Mouse (Mus musculus) spleen, embryonic (tissue): ENCODE results near the gene Atp5g2.

ENCODE experiments used
- CTCF ChIA-PET: fragments of 350-600 bp; sonication (Branson Sonifier 250); formaldehyde crosslinking; loops from one replicate; lab custom pipeline; 2022; lab: Charles Lee

Atp5g2 gene

DNA sequence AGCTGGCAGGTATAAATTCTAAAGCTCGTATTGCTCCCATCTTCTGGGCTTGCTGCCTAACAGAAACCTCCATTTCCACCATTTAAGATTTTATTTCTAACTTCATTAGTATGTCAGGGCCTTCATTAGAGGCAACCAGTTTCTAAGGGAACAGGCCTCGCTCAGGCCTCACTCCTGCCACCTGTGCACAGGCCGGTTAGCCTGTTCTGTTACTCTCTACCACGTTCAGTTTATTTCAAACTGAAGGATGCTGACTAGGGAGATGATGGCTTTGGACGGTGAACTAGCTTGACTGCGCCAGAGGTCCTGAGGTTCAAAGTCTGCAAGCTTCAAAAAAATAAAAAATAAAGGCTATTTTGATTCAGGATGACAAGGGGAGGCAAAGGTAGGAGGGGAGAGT, 1.9 kb downstream of the Atp5g2 start:
- CTCF ChIA-PET: no interaction called here

DNA sequence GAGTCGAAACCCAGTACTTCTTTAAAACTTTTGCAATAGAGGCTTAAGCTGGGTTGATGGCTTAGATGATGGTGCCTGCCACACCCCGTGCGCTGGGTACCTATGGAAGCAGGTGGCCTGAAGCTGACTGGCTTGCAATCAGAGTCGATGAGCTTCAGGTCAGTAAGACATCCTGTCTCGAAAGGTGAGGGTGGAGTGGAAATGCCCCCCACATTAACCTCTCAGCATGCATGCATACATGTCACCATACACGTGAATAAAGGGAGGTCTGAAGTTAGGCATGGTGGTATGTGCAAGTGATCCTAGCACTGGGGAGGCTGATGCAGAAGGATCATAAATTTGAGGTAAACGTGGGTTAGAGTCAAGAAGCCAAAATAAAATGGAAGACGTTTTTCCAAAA, 2.6 kb downstream of the Atp5g2 start:
- CTCF ChIA-PET: no interaction called here

DNA sequence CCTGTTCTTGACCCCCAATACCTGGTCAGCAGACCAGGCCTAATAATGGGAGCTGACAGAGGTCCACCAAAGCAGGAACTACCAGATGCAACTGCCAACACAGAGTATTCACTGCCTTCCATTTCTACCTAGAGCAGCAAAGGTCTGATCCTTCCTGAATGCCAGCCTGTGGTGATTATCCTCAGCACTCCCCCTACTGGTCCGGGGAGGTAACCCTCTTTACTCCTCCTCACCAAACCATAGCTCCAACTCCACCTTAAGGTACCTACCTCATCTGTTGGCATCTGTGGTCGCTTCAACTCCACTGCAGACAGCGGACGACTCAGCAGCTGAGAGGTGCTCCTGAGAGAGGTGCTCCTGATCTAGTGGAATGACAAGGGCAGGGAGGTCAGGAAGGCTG, 6.7 kb downstream of the Atp5g2 start:
- CTCF ChIA-PET: no interaction called here

DNA sequence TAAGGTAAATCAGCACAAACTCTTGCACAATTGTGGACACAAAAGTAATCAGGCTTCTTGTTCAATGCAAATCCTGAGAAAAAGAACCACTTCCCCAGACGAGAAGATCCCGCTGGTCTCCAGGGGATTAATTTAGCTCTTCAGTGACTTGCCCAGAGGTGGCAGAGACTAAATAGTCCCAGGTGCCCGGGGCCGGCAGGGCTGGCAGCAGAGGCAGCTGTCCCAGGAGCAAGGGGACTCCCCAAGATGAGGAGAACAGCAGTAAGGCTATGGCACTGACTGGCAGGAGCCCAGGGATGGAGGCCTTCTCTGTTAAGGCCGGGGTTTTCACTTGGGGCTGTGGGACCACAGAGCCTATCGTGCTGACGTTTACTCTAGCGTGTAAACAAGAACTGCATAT, 8.3 kb downstream of the Atp5g2 start:
- CTCF ChIA-PET: no interaction called here

DNA sequence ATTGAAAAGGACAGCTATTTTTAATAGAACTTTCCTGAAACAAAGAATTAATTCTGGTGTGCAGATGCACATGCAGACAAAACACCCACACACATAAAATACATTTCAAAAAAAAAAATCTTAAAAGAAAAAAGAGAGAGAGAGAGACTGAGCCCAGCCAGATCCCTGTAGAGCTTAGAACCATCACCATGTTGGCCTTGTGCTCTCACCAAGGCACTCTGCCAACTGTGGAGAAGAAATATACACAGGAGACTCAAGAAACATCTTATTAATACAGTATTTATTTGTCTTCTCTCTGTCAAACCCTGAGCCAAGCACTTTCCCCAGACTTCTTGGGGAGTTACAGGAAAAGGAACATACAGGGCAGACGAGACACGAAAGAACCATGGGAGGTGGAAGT, 9.6 kb downstream of the Atp5g2 start:
- CTCF ChIA-PET: interaction anchor here (0.7 kb wide), 1 partner anchor 287 kb away, joined by 4 read pairs; no protein-coding TSS in a partner anchor

DNA sequence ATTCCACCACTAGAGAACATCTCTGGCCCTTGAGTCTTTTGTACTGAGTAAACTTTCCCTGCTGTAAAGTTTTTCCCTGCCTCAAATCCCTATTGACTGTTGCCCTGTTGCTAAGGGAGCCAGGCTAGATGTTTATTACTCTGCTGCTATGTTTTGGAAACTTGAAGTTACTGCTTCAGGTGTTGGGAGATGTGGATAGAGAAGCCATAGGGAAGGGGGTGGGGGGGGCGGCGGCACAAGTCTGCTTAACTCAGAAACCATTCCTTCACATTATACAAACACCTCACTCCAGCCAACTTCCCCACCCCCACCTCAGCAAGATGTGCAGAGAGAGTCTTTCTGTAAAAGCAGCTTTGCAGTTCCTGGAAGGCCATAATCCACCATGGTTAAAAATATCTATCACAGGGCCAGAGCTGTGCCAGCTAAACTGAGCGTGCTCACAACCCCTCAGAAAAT, 14.2 kb downstream of the Atp5g2 start:
- CTCF ChIA-PET: interaction anchor here (0.8 kb wide), 1 partner anchor 317 kb away, joined by 11 read pairs; no protein-coding TSS in a partner anchor

DNA sequence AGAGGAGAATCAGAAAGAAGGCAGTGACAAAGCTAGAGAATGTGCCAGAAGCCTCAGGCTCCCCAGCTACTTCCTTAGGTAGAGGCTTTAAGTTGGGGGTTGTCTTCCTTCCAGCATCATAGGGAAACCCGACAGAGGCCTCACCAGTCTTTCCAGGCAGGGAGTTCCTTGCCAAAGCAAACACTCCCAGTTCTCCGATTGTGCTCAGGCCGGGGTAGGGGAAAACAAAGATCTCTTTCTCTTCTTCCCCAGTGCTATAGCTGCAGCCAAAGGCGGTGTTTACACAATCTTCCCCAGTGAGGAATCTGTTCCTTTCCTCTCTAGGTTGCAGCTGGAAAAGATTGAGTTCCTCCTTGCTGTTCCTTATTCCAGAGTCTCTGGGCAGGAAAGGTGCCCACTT, 15.5 kb downstream of the Atp5g2 start:
- CTCF ChIA-PET: no interaction called here

DNA sequence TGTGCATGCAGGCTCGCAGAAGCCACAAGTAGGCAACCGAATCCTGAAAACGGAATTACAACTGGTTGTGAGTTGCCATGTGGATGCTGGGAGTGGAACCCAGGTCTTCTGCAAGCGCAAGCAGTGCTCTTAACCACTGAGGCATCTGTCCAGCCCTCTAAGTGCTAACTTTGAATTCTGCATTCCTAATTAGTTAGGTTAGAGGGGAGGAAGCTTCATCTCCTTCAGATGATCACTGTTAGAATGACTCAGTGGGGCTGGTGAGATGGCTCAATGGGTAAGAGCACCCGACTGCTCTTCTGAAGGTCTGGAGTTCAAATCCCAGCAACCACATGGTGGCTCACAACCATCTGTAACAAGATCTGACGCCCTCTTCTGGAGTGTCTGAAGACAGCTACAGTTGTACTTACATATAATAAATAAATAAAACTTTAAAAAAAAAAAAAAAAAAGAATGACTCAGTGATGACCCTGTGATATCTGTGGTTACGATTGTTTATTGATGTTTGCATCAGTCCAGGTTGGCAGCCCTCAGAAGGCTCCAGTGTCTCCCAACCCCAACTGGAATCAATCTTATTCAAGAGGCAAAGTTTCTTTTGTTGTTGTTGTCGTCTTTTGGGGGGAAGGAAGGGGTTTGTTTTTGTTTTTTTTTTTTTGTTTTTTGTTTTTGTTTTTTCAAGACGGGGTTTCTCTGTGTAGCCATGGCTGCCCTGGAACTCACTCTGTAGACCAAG, 20.1 kb downstream of the Atp5g2 start:
- CTCF ChIA-PET: interaction anchor here (0.7 kb wide), 1 partner anchor 293 kb away, joined by 10 read pairs; no protein-coding TSS in a partner anchor

DNA sequence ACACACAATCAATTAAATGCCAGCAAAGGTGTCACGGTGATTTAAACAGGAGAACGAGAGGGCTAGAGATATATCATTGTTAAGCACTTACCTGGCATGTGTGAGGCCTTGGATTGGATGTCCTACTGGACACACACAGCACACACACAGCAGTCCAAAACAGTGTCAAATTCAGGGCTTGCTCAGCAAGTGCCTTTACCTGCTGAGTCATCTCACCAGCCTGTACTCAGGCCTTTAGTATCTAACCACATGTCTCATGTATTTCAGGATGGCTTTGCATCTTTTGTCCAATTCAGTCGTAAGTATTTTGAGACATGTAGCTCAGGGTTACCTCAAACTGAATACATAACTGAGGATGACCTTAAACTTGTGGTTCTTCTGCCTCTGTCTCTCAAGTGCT, 21.0 kb downstream of the Atp5g2 start:
- CTCF ChIA-PET: no interaction called here

DNA sequence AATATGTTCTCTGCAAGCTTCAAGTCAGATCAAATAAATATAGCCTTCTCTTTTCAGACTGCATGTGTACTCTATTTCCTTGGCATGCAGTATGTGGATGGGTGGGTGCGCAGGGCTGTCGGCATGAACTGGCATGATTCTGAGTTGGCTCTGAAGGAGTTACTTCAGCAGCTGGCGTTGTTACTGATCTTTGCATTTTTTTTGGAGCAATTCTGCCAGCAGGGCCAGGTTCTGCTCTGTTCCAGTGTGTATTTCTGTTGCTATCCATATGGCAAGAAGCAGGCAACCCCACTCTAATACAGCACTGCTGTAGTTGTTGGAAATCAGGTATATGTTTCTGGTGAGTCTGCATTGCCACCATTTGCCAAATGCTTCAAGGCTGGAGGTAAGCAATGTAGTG, 36.3 kb downstream of the Atp5g2 start:
- CTCF ChIA-PET: interaction anchor here (0.6 kb wide), 1 partner anchor 493 kb away, joined by 3 read pairs; no protein-coding TSS in a partner anchor

DNA sequence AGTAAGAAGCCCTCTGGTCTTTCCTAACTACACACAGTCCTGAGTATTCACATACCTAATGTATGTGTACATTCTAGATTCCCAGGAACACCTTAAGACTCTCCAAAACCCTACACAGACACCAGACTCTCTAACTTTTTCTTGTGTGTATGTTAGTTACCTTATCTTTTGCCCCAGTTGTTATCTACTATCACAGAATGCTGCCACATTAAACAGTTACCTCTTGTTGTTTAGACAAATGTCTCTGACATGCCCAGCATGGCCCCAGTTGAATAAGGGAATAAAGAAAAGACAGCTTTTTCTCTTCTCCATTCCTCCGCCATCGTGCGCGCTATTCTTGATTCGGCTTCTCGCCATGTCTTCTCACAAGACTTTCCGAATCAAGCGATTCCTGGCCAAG, 37.5 kb downstream of the Atp5g2 start:
- CTCF ChIA-PET: no interaction called here

DNA sequence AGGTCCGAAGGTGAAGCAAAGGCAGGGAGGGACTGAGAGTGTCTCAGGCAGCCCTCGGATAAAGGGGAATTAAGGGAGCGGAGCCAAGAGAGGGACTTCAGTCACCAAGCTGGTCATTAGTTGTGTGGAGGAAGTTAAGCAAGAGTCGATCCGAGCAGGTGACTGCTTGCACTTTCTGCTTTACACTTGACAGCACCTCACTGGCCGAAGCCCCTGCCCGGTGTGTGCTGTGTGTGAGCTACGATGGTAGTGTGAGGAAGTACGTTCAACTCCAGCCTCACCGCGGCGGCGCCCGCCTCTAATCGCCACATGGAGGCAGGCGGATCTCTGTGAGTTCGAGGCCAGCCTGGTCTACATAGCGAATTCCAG, 46.5 kb downstream of the Atp5g2 start:
- CTCF ChIA-PET: interaction anchor here (0.7 to 1.5 kb wide), 2 partner anchors 166 to 378 kb away, joined by 3 to 4 read pairs; partner anchors contain the start of gene Prr13

DNA sequence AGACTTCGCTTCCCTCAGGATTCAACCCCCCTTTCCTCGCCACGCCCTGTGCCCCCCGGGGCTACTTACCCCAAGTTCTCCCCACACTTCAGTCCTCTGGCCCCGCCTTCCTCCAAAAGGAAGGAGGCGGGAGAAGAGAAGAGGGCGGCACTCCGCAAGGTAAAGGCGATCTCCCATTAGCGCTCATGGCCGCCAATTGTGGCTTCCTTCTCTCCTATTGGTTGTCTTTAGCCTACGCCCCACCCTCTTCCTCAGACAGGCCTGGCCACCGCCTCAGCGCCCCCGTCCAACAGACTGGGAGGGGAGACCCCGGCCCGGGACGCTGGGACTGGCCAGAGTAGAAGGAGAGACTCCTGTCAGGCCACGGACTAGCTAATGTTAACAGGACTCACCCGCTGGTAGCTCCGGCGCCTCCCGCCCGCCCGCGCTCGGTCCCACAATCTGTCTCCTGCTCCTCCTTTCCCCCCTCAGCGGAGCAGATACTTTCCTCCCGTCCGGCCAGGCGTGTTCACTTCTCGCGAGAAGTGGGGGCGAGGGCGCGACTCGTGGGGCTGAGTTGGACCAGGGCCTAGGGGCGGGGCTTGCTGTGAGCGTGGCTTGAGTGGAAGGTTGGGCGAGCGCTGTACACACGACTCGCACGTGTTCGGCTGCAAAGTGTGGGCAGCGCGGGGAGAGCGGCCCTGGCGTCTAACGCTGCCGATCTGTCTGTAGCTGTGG, 47.0 kb downstream of the Atp5g2 start, which contains the start of the genes Gm28047 and Atf7:
TSS of gene Gm28047 (minus strand) at position 98 of the 717 bp plus-strand sequence.
TSS of gene Atf7 (minus strand) at position 495 of the 717 bp plus-strand sequence.
- CTCF ChIA-PET: interaction anchor here (1.5 kb wide), 1 partner anchor 166 kb away, joined by 4 read pairs; the partner anchor contains the start of gene Prr13

DNA sequence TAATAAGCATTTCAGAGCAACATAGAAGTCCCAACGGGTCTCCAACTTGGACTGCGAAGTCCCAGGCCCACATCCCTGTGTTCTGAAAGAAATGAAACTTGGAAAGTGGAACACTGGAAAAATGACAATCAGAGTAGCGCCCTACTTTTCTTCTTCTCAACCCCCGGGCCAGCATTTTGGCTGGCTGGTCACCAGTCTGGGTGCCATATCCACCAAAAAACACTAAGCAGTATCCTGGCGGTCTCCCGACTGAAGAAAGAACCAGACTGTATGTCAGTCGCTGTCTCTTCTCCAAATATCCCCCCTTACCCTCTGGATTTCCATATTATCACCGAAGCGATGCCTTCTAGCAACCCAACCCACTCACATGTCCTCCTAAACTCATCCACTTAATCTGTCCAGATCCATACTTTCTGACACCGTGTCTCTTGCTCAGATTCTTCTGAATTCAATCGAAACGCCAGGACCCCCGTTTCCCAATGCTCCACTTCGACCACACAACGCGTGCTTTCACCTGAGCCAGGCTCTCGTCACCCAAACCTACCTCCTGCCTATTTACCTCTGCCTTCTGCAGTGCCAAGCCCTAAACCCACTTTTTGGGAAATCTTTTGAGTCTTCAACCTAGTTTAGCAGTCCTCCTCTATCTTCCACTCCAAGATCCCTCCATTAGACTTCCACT, 47.7 kb downstream of the Atp5g2 start:
- CTCF ChIA-PET: no interaction called here

DNA sequence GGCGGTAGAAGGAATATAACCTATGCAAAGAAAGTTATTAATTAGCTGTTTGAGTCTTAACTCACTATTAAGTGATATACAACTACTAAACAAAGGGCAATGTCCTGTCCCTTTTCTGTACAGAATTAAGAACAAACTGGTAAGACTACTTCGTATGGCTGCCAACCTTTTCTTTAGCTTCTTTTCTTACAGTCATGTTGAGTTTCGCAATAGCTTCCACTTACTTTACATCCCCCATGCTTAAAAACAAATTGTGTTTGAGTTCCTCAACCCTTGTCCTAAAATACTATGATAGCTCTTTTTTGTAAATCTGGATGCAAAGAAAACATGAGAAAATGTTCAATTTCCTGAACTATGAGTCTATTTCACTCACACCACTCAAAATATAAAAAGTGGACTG, 49.0 kb downstream of the Atp5g2 start:
- CTCF ChIA-PET: interaction anchor here (0.5 kb wide), 1 partner anchor 79 kb away, joined by 4 read pairs; no protein-coding TSS in a partner anchor

DNA sequence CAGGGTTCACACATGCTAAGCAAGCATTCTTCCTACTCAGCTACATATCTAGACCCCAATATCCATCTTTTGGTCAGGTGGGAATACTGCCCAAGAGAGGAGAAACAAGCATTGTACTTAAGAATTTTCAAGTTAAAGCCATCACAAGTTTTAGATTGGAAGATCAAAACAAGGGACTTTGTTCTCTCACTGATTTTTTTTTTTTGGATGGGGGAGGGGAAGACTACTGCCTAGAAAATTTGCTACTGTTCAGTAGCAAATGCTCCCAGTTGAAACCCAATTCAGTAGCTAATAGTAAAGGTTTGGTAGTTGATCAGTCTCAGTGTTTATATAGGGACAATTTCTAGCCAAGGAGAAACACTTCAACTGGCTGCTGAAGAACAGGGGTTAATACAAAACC, 49.6 kb downstream of the Atp5g2 start:
- CTCF ChIA-PET: no interaction called here

DNA sequence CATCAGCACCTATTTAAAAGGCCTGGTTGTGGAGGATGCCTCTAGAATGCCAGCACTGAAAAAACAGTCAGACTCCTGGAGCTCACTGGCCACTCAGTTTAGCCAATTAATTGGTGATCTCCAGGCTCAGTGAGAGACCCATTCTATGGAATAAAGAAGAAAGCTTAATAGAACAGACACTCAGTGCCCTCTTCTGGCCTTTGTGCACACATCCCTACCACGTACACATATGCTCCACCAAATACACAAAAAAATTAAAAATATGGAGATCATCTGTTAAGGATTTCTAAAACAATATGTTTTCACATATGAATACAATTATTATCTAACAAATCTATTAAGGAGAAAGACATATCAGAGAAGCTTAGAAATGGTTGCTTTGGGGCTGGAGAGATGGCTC, 51.4 kb downstream of the Atp5g2 start:
- CTCF ChIA-PET: interaction anchor here (0.7 kb wide), 1 partner anchor 48 kb away, joined by 3 read pairs; no protein-coding TSS in a partner anchor

DNA sequence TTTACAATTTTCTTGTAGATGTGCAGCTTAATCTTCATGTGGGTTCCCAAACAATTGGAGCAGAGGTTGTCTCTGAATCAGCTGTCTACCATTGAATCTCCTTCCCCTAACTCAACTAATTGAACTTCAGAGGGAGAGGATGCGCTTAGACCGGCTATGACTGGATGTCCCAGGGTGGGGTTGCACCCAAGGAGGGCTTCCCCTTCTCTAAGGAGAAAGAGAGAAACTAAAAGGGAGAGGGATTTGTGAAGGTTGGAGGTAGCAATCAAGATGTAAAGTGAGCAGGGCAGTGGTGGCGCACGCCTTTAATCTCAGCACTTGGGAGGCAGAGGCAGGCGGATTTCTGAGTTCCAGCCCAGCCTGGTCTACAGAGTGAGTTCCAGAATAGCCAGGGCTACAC, 52.7 kb downstream of the Atp5g2 start:
- CTCF ChIA-PET: no interaction called here

DNA sequence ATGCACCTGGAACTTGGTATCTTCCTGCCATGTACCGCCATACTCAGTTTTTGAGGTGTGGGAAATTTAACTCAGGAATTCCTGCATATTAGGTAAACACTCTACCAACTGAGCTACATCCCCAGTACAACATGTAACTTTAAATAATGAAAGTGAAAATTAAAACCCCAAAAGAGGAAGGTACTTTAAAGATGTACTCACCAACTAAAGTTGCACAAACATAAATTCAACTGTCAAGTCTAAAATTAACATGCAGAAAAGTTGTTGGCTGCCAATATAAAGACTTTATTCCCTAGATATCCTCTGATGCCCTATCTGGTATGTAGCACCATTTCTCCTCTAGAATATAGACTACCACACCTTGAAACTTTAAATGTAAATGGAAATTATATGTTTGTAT, 54.5 kb downstream of the Atp5g2 start:
- CTCF ChIA-PET: interaction anchor here (1.2 kb wide), 1 partner anchor 54 kb away, joined by 4 read pairs; the partner anchor contains the start of gene Atp5g2

DNA sequence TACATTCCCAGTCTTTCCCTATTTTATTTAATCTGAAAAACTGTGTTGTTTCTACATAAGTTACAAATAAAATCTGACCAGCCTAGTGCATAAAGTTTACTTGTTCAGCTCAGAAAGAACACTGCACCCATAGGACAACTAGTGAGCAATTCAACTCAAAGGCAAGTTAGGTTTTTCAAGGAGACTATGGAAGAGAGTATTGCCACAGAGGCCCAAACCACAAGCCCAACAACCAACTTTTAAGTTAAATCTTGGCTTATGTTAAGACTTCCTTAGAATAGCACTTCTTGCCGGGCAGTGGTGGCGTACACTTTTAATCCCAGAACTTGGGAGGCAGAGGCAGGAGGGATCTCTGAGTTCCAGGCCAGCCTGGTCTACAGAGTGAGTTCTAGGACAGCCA, 56.0 kb downstream of the Atp5g2 start:
- CTCF ChIA-PET: no interaction called here

DNA sequence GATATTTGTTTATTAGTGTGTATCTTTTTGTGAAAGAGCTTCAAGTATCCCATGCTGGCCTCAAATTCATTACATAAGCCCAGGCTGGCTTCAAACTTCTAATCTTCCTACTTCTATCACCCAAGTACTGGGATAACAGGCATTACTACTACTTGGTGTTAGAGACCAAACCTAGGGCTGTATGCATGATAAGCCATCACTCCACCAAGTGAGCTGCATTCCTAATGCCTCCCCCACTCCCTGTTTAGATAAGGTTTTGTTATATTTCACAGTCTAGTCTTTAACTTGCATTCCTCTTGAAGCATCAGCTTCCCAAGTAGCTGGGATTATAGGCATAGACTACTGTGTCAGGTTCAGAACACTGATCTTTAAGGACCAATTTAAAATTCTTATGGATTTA, 57.9 kb downstream of the Atp5g2 start:
- CTCF ChIA-PET: interaction anchor here (0.6 kb wide), 1 partner anchor 13 kb away, joined by 4 read pairs; no protein-coding TSS in a partner anchor

DNA sequence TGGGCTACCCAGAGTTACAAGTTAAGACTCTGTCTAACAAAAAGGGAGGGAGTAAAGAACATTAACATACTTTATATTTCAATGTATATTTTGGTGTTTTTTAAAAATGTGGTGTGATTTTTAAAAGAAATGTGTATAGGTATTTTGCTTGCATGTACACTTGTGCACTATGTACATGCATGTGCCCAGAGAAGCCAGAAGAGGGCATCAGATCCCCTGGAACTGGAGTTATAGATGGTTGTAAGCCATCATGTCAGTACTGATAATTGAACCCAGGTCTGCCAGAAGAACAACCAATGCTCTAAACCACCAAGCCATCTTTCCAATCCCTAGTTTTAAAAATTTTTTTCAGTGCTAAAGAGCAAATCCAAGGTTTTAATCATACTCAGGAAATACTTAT, 59.2 kb downstream of the Atp5g2 start:
- CTCF ChIA-PET: interaction anchor here (0.6 kb wide), 1 partner anchor 659 kb away, joined by 3 read pairs; no protein-coding TSS in a partner anchor
